Mouse (Mus musculus): ENCODE results near the gene Mrpl28. TPM values are rescaled to one million over a fixed set of nuclear protein-coding genes. Genes with fewer than 3 reads are reported as not detected.
"Not testable (repeated sequence)": the region's sequence is repeated elsewhere in the genome, so short reads cannot be mapped to it uniquely, and the experiment has no call there.

Mrpl28 gene
- total and polyA plus RNA-seq, 2 experiments, result 64.5 to 80.6 TPM

- no peaks in the 10 kb centered on the region for H3K27me3 ChIP-seq (ENCODE audit: control insufficient read depth, insufficient read depth, low read length)
- H3K36me3 ChIP-seq (ENCODE audit: control insufficient read depth, insufficient read depth, low read length), result peaks cover 14% of the 10 kb centered on the region
- H3K27ac ChIP-seq (replicated peaks; ENCODE audit: insufficient read depth, low read depth, low read length), result no peak overlapping the region
- peaks cover 4% of the 10 kb centered on the region; the same call in 1 of the 2 replicates for H3K4me1 ChIP-seq (ENCODE audit: control insufficient read depth, insufficient read depth, low read length)
- no peak overlapping the region for H3K4me3 ChIP-seq (ENCODE audit: insufficient read depth, low read depth, low read length)
- H3K9ac ChIP-seq (ENCODE audit: low read depth, low read length), result no peak overlapping the region
- 86% methylated on average over 4 of the region's 4 CpGs for WGBS
- peaks cover 47% of the 10 kb centered on the region for H3K79me2 ChIP-seq (ENCODE audit: control insufficient read depth, insufficient read depth, low read length)
- no peak for TF ChIP-seq CTCF (IDR thresholded peaks at IDR 0.05; ENCODE audit: low read depth, low read length)
- no peak for TF ChIP-seq POLR2A (IDR thresholded peaks at IDR 0.05; ENCODE audit: extremely low read depth, insufficient read depth, low read length)
- no peak for DNase-seq (ENCODE audit: extremely low read depth, low read depth, low spot score)
These were observed 19.5 kb downstream of the Mrpl28 start for GRCm38 (mm10) chr17:26142796-26143195.

GRCm38 (mm10) chr17:26143386-26143785 lies 20.1 kb downstream of the Mrpl28 start:
- no peak for TF ChIP-seq CTCF (IDR thresholded peaks at IDR 0.05; ENCODE audit: low read depth, low read length)
- no peak for TF ChIP-seq POLR2A (IDR thresholded peaks at IDR 0.05; ENCODE audit: extremely low read depth, insufficient read depth, low read length)
- peaks cover 47% of the 10 kb centered on the region for H3K79me2 ChIP-seq (ENCODE audit: control insufficient read depth, insufficient read depth, low read length)
- no peak for DNase-seq (ENCODE audit: extremely low read depth, low read depth, low spot score)
- peaks cover 4% of the 10 kb centered on the region; the same call in 1 of the 2 replicates for H3K4me1 ChIP-seq (ENCODE audit: control insufficient read depth, insufficient read depth, low read length)
- peaks cover 15% of the 10 kb centered on the region for H3K36me3 ChIP-seq (ENCODE audit: control insufficient read depth, insufficient read depth, low read length)
- H3K4me3 ChIP-seq (ENCODE audit: insufficient read depth, low read depth, low read length), result no peak overlapping the region
- H3K9ac ChIP-seq (ENCODE audit: low read depth, low read length), result no peak overlapping the region
- no peaks in the 10 kb centered on the region for H3K27me3 ChIP-seq (ENCODE audit: control insufficient read depth, insufficient read depth, low read length)
- no peak overlapping the region for H3K27ac ChIP-seq (replicated peaks; ENCODE audit: insufficient read depth, low read depth, low read length)
- 98% methylated on average over 5 of the region's 5 CpGs for WGBS

- H3K27ac ChIP-seq (replicated peaks; ENCODE audit: insufficient read depth, low read depth, low read length), result no peak overlapping the region
- H3K79me2 ChIP-seq (ENCODE audit: control insufficient read depth, insufficient read depth, low read length), result peaks cover 23% of the 10 kb centered on the region; the same call in 1 of the 2 replicates
- no peaks in the 10 kb centered on the region for H3K27me3 ChIP-seq (ENCODE audit: control insufficient read depth, insufficient read depth, low read length)
- H3K4me1 ChIP-seq (ENCODE audit: control insufficient read depth, insufficient read depth, low read length), result no peaks in the 10 kb centered on the region
- 87% methylated on average over 2 of the region's 2 CpGs for WGBS
- H3K36me3 ChIP-seq (ENCODE audit: control insufficient read depth, insufficient read depth, low read length), result peaks cover 14% of the 10 kb centered on the region
- no peak overlapping the region for H3K9ac ChIP-seq (ENCODE audit: low read depth, low read length)
- TF ChIP-seq CTCF (IDR thresholded peaks at IDR 0.05; ENCODE audit: low read depth, low read length), result no peak
- TF ChIP-seq POLR2A (IDR thresholded peaks at IDR 0.05; ENCODE audit: extremely low read depth, insufficient read depth, low read length), result no peak
- H3K4me3 ChIP-seq (ENCODE audit: insufficient read depth, low read depth, low read length), result no peak overlapping the region
- no peak for DNase-seq (ENCODE audit: extremely low read depth, low read depth, low spot score)
These were observed 25.8 kb downstream of the Mrpl28 start for GRCm38 (mm10) chr17:26149056-26149455.

- TF ChIP-seq CTCF (IDR thresholded peaks at IDR 0.05; ENCODE audit: low read depth, low read length) (no peak), POLR2A (IDR thresholded peaks at IDR 0.05; ENCODE audit: extremely low read depth, insufficient read depth, low read length) (no peak)
- 92% methylated on average over 2 of the region's 2 CpGs for whole genome bisulfite sequencing
- peaks cover 13% of the 10 kb centered on the region for H3K36me3 ChIP-seq (ENCODE audit: control insufficient read depth, insufficient read depth, low read length)
- no peak overlapping the region for H3K4me3 ChIP-seq (ENCODE audit: insufficient read depth, low read depth, low read length)
- H3K4me1 ChIP-seq (ENCODE audit: control insufficient read depth, insufficient read depth, low read length), result no peaks in the 10 kb centered on the region
- H3K9ac ChIP-seq (ENCODE audit: low read depth, low read length), result no peak overlapping the region
- DNase-seq (ENCODE audit: extremely low read depth, low read depth, low spot score), result no peak
- H3K27me3 ChIP-seq (ENCODE audit: control insufficient read depth, insufficient read depth, low read length), result no peaks in the 10 kb centered on the region
- H3K27ac ChIP-seq (replicated peaks; ENCODE audit: insufficient read depth, low read depth, low read length), result no peak overlapping the region
- H3K79me2 ChIP-seq (ENCODE audit: control insufficient read depth, insufficient read depth, low read length), result peaks cover 20% of the 10 kb centered on the region
These were observed 28.8 kb downstream of the Mrpl28 start for GRCm38 (mm10) chr17:26151886-26152630.

- H3K36me3 ChIP-seq (ENCODE audit: control insufficient read depth, insufficient read depth, low read length), result no peaks in the 10 kb centered on the region
- H3K27me3 ChIP-seq (ENCODE audit: control insufficient read depth, insufficient read depth, low read length), result no peaks in the 10 kb centered on the region
- H3K27ac ChIP-seq (replicated peaks; ENCODE audit: insufficient read depth, low read depth, low read length), result no peak overlapping the region
- WGBS, result 98% methylated on average over 1 of the region's 1 CpGs
- H3K9ac ChIP-seq (ENCODE audit: low read depth, low read length), result no peak overlapping the region
- TF ChIP-seq POLR2A (IDR thresholded peaks at IDR 0.05; ENCODE audit: extremely low read depth, insufficient read depth, low read length) (no peak), CTCF (IDR thresholded peaks at IDR 0.05; ENCODE audit: low read depth, low read length) (no peak)
- no peak for DNase-seq (ENCODE audit: extremely low read depth, low read depth, low spot score)
- H3K79me2 ChIP-seq (ENCODE audit: control insufficient read depth, insufficient read depth, low read length), result peaks cover 14% of the 10 kb centered on the region; the same call in 1 of the 2 replicates
- no peak overlapping the region for H3K4me3 ChIP-seq (ENCODE audit: insufficient read depth, low read depth, low read length)
- H3K4me1 ChIP-seq (ENCODE audit: control insufficient read depth, insufficient read depth, low read length), result no peaks in the 10 kb centered on the region
These were observed 39.4 kb downstream of the Mrpl28 start for GRCm38 (mm10) chr17:26162736-26163135.

- no peaks in the 10 kb centered on the region for H3K36me3 ChIP-seq (ENCODE audit: control insufficient read depth, insufficient read depth, low read length)
- peak; percentile 50 for DNase-seq (ENCODE audit: extremely low read depth, low read depth, low spot score)
- WGBS, result 82% methylated on average over 2 of the region's 2 CpGs
These were observed 44.7 kb downstream of the Mrpl28 start for GRCm38 (mm10) chr17:26168039-26168438.

GRCm38 (mm10) chr17:26175248-26175647 lies 51.9 kb downstream of the Mrpl28 start:
- H3K79me2 ChIP-seq (ENCODE audit: control insufficient read depth, insufficient read depth, low read length); H3K4me1 ChIP-seq (ENCODE audit: control insufficient read depth, insufficient read depth, low read length); DNase-seq (ENCODE audit: extremely low read depth, low read depth, low spot score); H3K4me3 ChIP-seq (ENCODE audit: insufficient read depth, low read depth, low read length); H3K9ac ChIP-seq (ENCODE audit: low read depth, low read length); H3K27ac ChIP-seq (replicated peaks; ENCODE audit: insufficient read depth, low read depth, low read length); H3K27me3 ChIP-seq (ENCODE audit: control insufficient read depth, insufficient read depth, low read length); H3K36me3 ChIP-seq (ENCODE audit: control insufficient read depth, insufficient read depth, low read length): not testable (repeated sequence)
- WGBS, result 90% methylated on average over 2 of the region's 2 CpGs

More at GRCm38 (mm10) chr17:26168039-26168438, 44.7 kb downstream of the Mrpl28 start:
- H3K79me2 ChIP-seq (ENCODE audit: control insufficient read depth, insufficient read depth, low read length), result peaks cover 10% of the 10 kb centered on the region; the same call in 1 of the 2 replicates
- H3K27me3 ChIP-seq (ENCODE audit: control insufficient read depth, insufficient read depth, low read length), result no peaks in the 10 kb centered on the region
- H3K4me3 ChIP-seq (ENCODE audit: insufficient read depth, low read depth, low read length), result no peak overlapping the region
- TF ChIP-seq CTCF (IDR thresholded peaks at IDR 0.05; ENCODE audit: low read depth, low read length) (no peak), POLR2A (IDR thresholded peaks at IDR 0.05; ENCODE audit: extremely low read depth, insufficient read depth, low read length) (no peak)
- no peak overlapping the region for H3K9ac ChIP-seq (ENCODE audit: low read depth, low read length)
- H3K27ac ChIP-seq (replicated peaks; ENCODE audit: insufficient read depth, low read depth, low read length), result no peak overlapping the region
- no peaks in the 10 kb centered on the region for H3K4me1 ChIP-seq (ENCODE audit: control insufficient read depth, insufficient read depth, low read length)

All from liver, adult 2 months (tissue).